Mouse (Mus musculus) v-Abl transformed pro-B cells (cell line): ENCODE measurements around the gene Tlr13.

Experiments used
- in situ Hi-C, 2 experiments: fragments of 400-800 bp; cut with MboI; formaldehyde crosslinking; loops; one replicate each; pipeline ENCODE4 v1.15.1; 2025; ENCODE audit not compliant: unreplicated experiment in 2 of 2

Gene Tlr13

GRCm38 (mm10) chrX:106184279-106184678, 41.3 kb downstream of the Tlr13 start:
- in situ Hi-C loops: loop anchor here in 1 of 2 experiments (25.0 kb wide), 1 partner anchor 578 kb away; no protein-coding TSS in a partner anchor

GRCm38 (mm10) chrX:106185706-106186105, 42.7 kb downstream of the Tlr13 start:
- in situ Hi-C loops: loop anchor here in 1 of 2 experiments (25.0 kb wide), 1 partner anchor 577 kb away; no protein-coding TSS in a partner anchor

- in situ Hi-C loops: loop anchor here in 1 of 2 experiments (25.0 kb wide), 1 partner anchor 575 kb away; no protein-coding TSS in a partner anchor
These were observed 44.0 kb downstream of the Tlr13 start, which contains the start of gene Pgk1 for GRCm38 (mm10) chrX:106186713-106187649. Gene Pgk1, plus strand, starts transcription at chrX:106187100.

GRCm38 (mm10) chrX:106187737-106188136, 44.7 kb downstream of the Tlr13 start:
- in situ Hi-C loops: loop anchor here in 1 of 2 experiments (25.0 kb wide), 1 partner anchor 575 kb away; no protein-coding TSS in a partner anchor

- in situ Hi-C loops: loop anchor here in 1 of 2 experiments (25.0 kb wide), 1 partner anchor 573 kb away; no protein-coding TSS in a partner anchor
These were observed 46.4 kb downstream of the Tlr13 start for GRCm38 (mm10) chrX:106189356-106189755.

GRCm38 (mm10) chrX:106190091-106190490, 47.1 kb downstream of the Tlr13 start:
- in situ Hi-C loops: loop anchor here in 1 of 2 experiments (25.0 kb wide), 1 partner anchor 572 kb away; no protein-coding TSS in a partner anchor

GRCm38 (mm10) chrX:106194361-106194760, 51.4 kb downstream of the Tlr13 start:
- in situ Hi-C loops: loop anchor here in 1 of 2 experiments (25.0 kb wide), 1 partner anchor 568 kb away; no protein-coding TSS in a partner anchor

- in situ Hi-C loops: loop anchor here in 1 of 2 experiments (25.0 kb wide), 1 partner anchor 565 kb away; no protein-coding TSS in a partner anchor
These were observed 54.3 kb downstream of the Tlr13 start for GRCm38 (mm10) chrX:106197308-106197707.

GRCm38 (mm10) chrX:106198904-106199303, 55.9 kb downstream of the Tlr13 start:
- in situ Hi-C loops: loop anchor here in 1 of 2 experiments (25.0 kb wide), 1 partner anchor 563 kb away; no protein-coding TSS in a partner anchor

- in situ Hi-C loops: loop anchor here (10.0 to 25.0 kb wide), 2 partner anchors 556 to 1278 kb away; no protein-coding TSS in a partner anchor
These were observed 66.1 kb downstream of the Tlr13 start for GRCm38 (mm10) chrX:106209100-106209499.
